8 mouse cellular contexts compared by ENCODE assay signal in the genomic region with DNA sequence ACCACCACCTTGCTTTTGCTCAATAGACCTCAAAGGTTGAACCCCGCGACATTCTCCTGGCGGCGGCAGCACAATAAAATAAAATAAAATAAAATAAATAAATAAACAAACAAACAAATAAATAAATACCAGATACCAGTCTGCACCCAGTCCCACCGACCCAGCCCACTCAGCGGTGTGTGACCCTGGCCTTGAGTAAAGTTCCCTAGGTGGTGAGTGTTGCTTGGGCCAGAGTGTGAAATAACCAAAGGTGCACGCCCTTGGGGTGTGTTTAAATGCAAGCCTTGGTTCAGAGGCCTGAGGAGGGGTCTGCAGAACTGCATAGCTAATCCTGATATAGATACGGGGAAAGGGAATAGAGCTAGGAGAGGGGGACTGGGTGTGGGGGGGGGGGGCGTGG.
DNase-seq lines count a peak whose midpoint lies in the region; ATAC-seq and TF ChIP-seq lines count a peak whose summit lies in the region.

No protein-coding gene starts in this region.

- no peaks in the 10 kb centered on the region for H3K79me2 ChIP-seq in CH12.LX (replicated peaks; ENCODE audit: control insufficient read depth, extremely low read depth, insufficient read depth, poor library complexity, severe bottlenecking)

- TF ChIP-seq POLR2A in CH12.LX (IDR thresholded peaks at IDR 0.05; ENCODE audit: low read depth, low read length): no peak

- in situ Hi-C loops in CH12.LX (cut with MboI; ENCODE audit: low pct_ligation_motif_present, low pct_unique_long_range_greater_than_20kb, low sequenced_read_pairs): no loop called here

- H3K27ac ChIP-seq in heart, embryonic 10.5 days: peak overlapping the region; percentile 96
- no peak overlapping the region for H3K27ac ChIP-seq in CH12.LX (ENCODE audit: insufficient read depth, low read depth)
- peak overlapping the region; percentile 97 for H3K27ac ChIP-seq in forebrain, embryonic 16.5 days (ENCODE audit: low read length)
- H3K27ac ChIP-seq in liver, embryonic 16.5 days (ENCODE audit: low read length): no peak overlapping the region

- ATAC-seq in forebrain, embryonic 16.5 days: peak; percentile 9
- no peak for ATAC-seq in liver, embryonic 16.5 days (ENCODE audit: low read depth)
- no peak for ATAC-seq in erythroid progenitor cell, adult 5-6 weeks (replicated peaks; ENCODE audit: low FRiP score, poor library complexity, severe bottlenecking)

- H3K4me1 ChIP-seq in heart, embryonic 10.5 days: peaks cover 27% of the 10 kb centered on the region
- peaks cover 23 to 47% of the 10 kb centered on the region in 2 experiments for H3K4me1 ChIP-seq in CH12.LX (ENCODE audit: control insufficient read depth in 1 of 2, insufficient read depth in 2 of 2)
- peaks cover 34% of the 10 kb centered on the region for H3K4me1 ChIP-seq in forebrain, embryonic 16.5 days (replicated peaks; ENCODE audit: control insufficient read depth, insufficient read depth, low read length)
- H3K4me1 ChIP-seq in liver, embryonic 16.5 days (ENCODE audit: control insufficient read depth, low read depth, low read length): peaks cover 9% of the 10 kb centered on the region

- dilution Hi-C loops in CH12.LX (cut with MboI; ENCODE audit: extremely low pct_ligation_motif_present, extremely low pct_unique_long_range_greater_than_20kb, low sequenced_read_pairs): no loop called here

- peak overlapping the region; percentile 67 for H3K4me3 ChIP-seq in heart, embryonic 10.5 days
- H3K4me3 ChIP-seq in CH12.LX (replicated peaks in 1 of 3; ENCODE audit: low read depth in 2 of 3, low read length in 2 of 3, poor library complexity in 1 of 3): peak overlapping the region; percentile 9 to 67 (median 64)
- peak overlapping the region; percentile 56 for H3K4me3 ChIP-seq in forebrain, embryonic 16.5 days (replicated peaks; ENCODE audit: low read length)
- H3K4me3 ChIP-seq in liver, embryonic 16.5 days (ENCODE audit: low read depth, low read length): peak overlapping the region; percentile 59

- no peak for TF ChIP-seq RAD21 in CH12.LX (IDR thresholded peaks at IDR 0.05; ENCODE audit: low read depth, low read length)

- H3K9ac ChIP-seq in CH12.LX (ENCODE audit: insufficient read depth, low read depth): peak overlapping the region; percentile 68; the same call in 1 of the 2 replicates
- peak overlapping the region; percentile 85 for H3K9ac ChIP-seq in forebrain, embryonic 16.5 days (replicated peaks; ENCODE audit: low read depth, low read length)
- peak overlapping the region; percentile 15; the same call in 1 of the 2 replicates for H3K9ac ChIP-seq in liver, embryonic 16.5 days (ENCODE audit: low read depth, low read length)

- H3K36me3 ChIP-seq in heart, embryonic 10.5 days: no peaks in the 10 kb centered on the region
- H3K36me3 ChIP-seq in CH12.LX (replicated peaks in 1 of 2; ENCODE audit: control insufficient read depth in 1 of 2, insufficient read depth in 1 of 2, low read length in 1 of 2): no peaks in the 10 kb centered on the region
- H3K36me3 ChIP-seq in forebrain, embryonic 16.5 days (ENCODE audit: control insufficient read depth, insufficient read depth): no peaks in the 10 kb centered on the region
- no peaks in the 10 kb centered on the region for H3K36me3 ChIP-seq in liver, embryonic 16.5 days (ENCODE audit: control insufficient read depth, insufficient read depth)

- H3K27me3 ChIP-seq in heart, embryonic 10.5 days (ENCODE audit: insufficient read depth, poor library complexity, severe bottlenecking): no peaks in the 10 kb centered on the region
- H3K27me3 ChIP-seq in CH12.LX (replicated peaks): no peaks in the 10 kb centered on the region
- no peaks in the 10 kb centered on the region for H3K27me3 ChIP-seq in forebrain, embryonic 16.5 days (replicated peaks; ENCODE audit: control insufficient read depth, insufficient read depth, low read length)
- no peaks in the 10 kb centered on the region for H3K27me3 ChIP-seq in liver, embryonic 16.5 days (ENCODE audit: control insufficient read depth, insufficient read depth, low read depth, low read length)

- TF ChIP-seq EP300 in CH12.LX (IDR thresholded peaks at IDR 0.05; ENCODE audit: low read length): no peak

- no peak for DNase-seq in heart, embryonic 10.5 days (ENCODE audit: low spot score)
- DNase-seq in heart, postnatal 4 days: no peak
- DNase-seq in CH12.LX (ENCODE audit: extremely low read depth): no peak
- no peak for DNase-seq in thymus, postnatal 0 days (ENCODE audit: low spot score)
- no peak for DNase-seq in Muller cell, postnatal 12 days (ENCODE audit: inconsistent ontology term)

- WGBS in heart, embryonic 10.5 days: 33% methylated on average over 9 of the region's 9 CpGs
- 13% methylated on average over 8 of the region's 9 CpGs for WGBS in forebrain, embryonic 16.5 days
- 33% methylated on average over 9 of the region's 9 CpGs for WGBS in liver, embryonic 16.5 days (ENCODE audit: insufficient replicate concordance)

- TF ChIP-seq CTCF in CH12.LX (conservative IDR thresholded peaks at IDR 0.05 in 1 of 2, IDR thresholded peaks at IDR 0.05 in 1 of 2; ENCODE audit: low read depth in 2 of 2, low read length in 2 of 2): no peak

- peak overlapping the region; percentile 73 for H3K4me2 ChIP-seq in CH12.LX (ENCODE audit: insufficient read depth, low read depth, poor library complexity, severe bottlenecking)
- peak overlapping the region; percentile 85 for H3K4me2 ChIP-seq in forebrain, embryonic 16.5 days (ENCODE audit: low read length)
- peak overlapping the region; percentile 79 for H3K4me2 ChIP-seq in liver, embryonic 16.5 days (ENCODE audit: low read depth, low read length)

- H3K9me3 ChIP-seq in heart, embryonic 10.5 days: no peaks in the 10 kb centered on the region
- no peaks in the 10 kb centered on the region for H3K9me3 ChIP-seq in CH12.LX (replicated peaks; ENCODE audit: low read length)
- no peaks in the 10 kb centered on the region for H3K9me3 ChIP-seq in forebrain, embryonic 16.5 days (ENCODE audit: control insufficient read depth, low read length)
- H3K9me3 ChIP-seq in liver, embryonic 16.5 days (replicated peaks; ENCODE audit: control insufficient read depth, low read length): no peaks in the 10 kb centered on the region

TF ChIP-seq in CH12.LX, 34 proteins besides CTCF, POLR2A, EP300 and RAD21:
- TF ChIP-seq JUND (conservative IDR thresholded peaks at IDR 0.05; ENCODE audit: low read depth, low read length) (no peak), MAX (IDR thresholded peaks at IDR 0.05; ENCODE audit: low read length) (no peak), CHD2 (IDR thresholded peaks at IDR 0.05; ENCODE audit: low read length) (no peak), CHD1 (IDR thresholded peaks at IDR 0.05; ENCODE audit: low read depth, low read length) (no peak), MAFK (IDR thresholded peaks at IDR 0.05; ENCODE audit: insufficient replicate concordance, low read length) (no peak), NELFE (IDR thresholded peaks at IDR 0.05; ENCODE audit: low read depth, low read length) (no peak)

Comparison
In these comparisons a context has a peak if more than half of its experiments do, and no peak if none do; other contexts are left out.
1. H3K27ac ChIP-seq: peak in heart, embryonic 10.5 days (single experiment) and forebrain, embryonic 16.5 days (single experiment); none in CH12.LX (single experiment) and liver, embryonic 16.5 days (single experiment).
2. H3K9ac ChIP-seq: peak in every context shown above with its lines; median percentile 85 in forebrain, embryonic 16.5 days; 68 in CH12.LX; 15 in liver, embryonic 16.5 days.
3. Peak in every context shown above with its lines, with median percentiles within 50 percentile points of each other: H3K4me3 ChIP-seq and H3K4me2 ChIP-seq.